Comparison of ENCODE assay signal across 9 mouse cellular contexts in genomic region chr2:8645463-8645862, GRCm38 (mm10).
A peak's percentile ranks its signal among the peaks of the same experiment; 100 is the strongest.
DNase-seq lines count a peak whose midpoint lies in the region; ATAC-seq and TF ChIP-seq lines count a peak whose summit lies in the region.
"Had no signal": no experiment of that assay in that cellular context is flagged by ENCODE, and none has a peak within 500 bp of the region (broad histone marks: within the 10 kb centered on the region; RNA-seq: fewer than 3 reads in every experiment).

No protein-coding gene starts in this region.

- H3K27ac ChIP-seq in embryonic facial prominence, embryonic 11.5 days (replicated peaks; ENCODE audit: low read depth, low read length): no peak overlapping the region
- H3K27ac ChIP-seq in embryonic facial prominence, embryonic 10.5 days (replicated peaks): no peak overlapping the region
- H3K27ac ChIP-seq in left cerebral cortex, adult 2 months: no peak overlapping the region
- H3K27ac ChIP-seq in MEL (ENCODE audit: control insufficient read depth, low read depth, low read length): no peak overlapping the region

- no peak overlapping the region for H3K9ac ChIP-seq in embryonic facial prominence, embryonic 11.5 days (replicated peaks; ENCODE audit: low read length)
- H3K9ac ChIP-seq in MEL (ENCODE audit: control insufficient read depth, low read depth, low read length, poor library complexity, severe bottlenecking): no peak overlapping the region

- H3K4me1 ChIP-seq in embryonic facial prominence, embryonic 11.5 days (ENCODE audit: control insufficient read depth, insufficient read depth, low read length): no peaks in the 10 kb centered on the region
- no peaks in the 10 kb centered on the region for H3K4me1 ChIP-seq in embryonic facial prominence, embryonic 10.5 days
- H3K4me1 ChIP-seq in MEL (ENCODE audit: control insufficient read depth in 1 of 2, insufficient read depth in 2 of 2, low read length in 2 of 2): no peaks in the 10 kb centered on the region

- peak; percentile 57 for TF ChIP-seq RAD21 in MEL (IDR thresholded peaks at IDR 0.05; ENCODE audit: low read depth, low read length)

- TF ChIP-seq POLR2A in MEL (IDR thresholded peaks at IDR 0.05; ENCODE audit: control insufficient read depth in 1 of 2, insufficient read depth in 1 of 2, low read depth in 1 of 2, low read length in 2 of 2, poor library complexity in 1 of 2): no peak

- WGBS in embryonic facial prominence, embryonic 11.5 days: 51% methylated on average over 1 of the region's 1 CpGs
- 68% methylated on average over 1 of the region's 1 CpGs for WGBS in embryonic facial prominence, embryonic 10.5 days

- no peaks in the 10 kb centered on the region for H3K79me2 ChIP-seq in MEL (ENCODE audit: control insufficient read depth, insufficient read depth, low read length, poor library complexity)

- DNase-seq in embryonic facial prominence, embryonic 11.5 days (ENCODE audit: low spot score): peak; percentile 52
- DNase-seq in embryonic facial prominence, embryonic 10.5 days (ENCODE audit: low spot score): no peak
- DNase-seq in left cerebral cortex, adult 2 months (ENCODE audit: extremely low spot score in 1 of 2, low spot score in 2 of 2): no peak
- no peak for DNase-seq in left cerebral cortex, postnatal 36 days (ENCODE audit: low spot score in 2 of 2)
- peak; percentile 30 for DNase-seq in MEL (ENCODE audit: low read depth, low spot score)
- DNase-seq in layer of hippocampus, postnatal 10 days (ENCODE audit: low spot score in 2 of 2): peak; percentile 16 to 41
- no peak for DNase-seq in T-cell, adult 2 months (ENCODE audit: low spot score)
- DNase-seq: lung, adult 18-20 months had no signal

- intact Hi-C loops in left cerebral cortex, adult 2 months (cut with DNase I): no loop called here
- intact Hi-C loops in left cerebral cortex, postnatal 36 days (cut with DNase I): no loop called here

- no peak for ATAC-seq in embryonic facial prominence, embryonic 11.5 days (replicated peaks; ENCODE audit: insufficient number of reproducible peaks, low FRiP score, low TSS enrichment, low read depth)
- ATAC-seq in megakaryocyte-erythroid progenitor cell, adult 5-6 weeks (replicated peaks; ENCODE audit: low FRiP score, low TSS enrichment, poor library complexity, severe bottlenecking): no peak

- no peaks in the 10 kb centered on the region for H3K9me3 ChIP-seq in embryonic facial prominence, embryonic 11.5 days (replicated peaks; ENCODE audit: control insufficient read depth, low read length)
- no peaks in the 10 kb centered on the region for H3K9me3 ChIP-seq in embryonic facial prominence, embryonic 10.5 days
- H3K9me3 ChIP-seq in MEL (replicated peaks; ENCODE audit: insufficient read depth, low read length): no peaks in the 10 kb centered on the region

- H3K4me3 ChIP-seq in embryonic facial prominence, embryonic 11.5 days (ENCODE audit: low read depth, low read length): no peak overlapping the region
- H3K4me3 ChIP-seq in embryonic facial prominence, embryonic 10.5 days: no peak overlapping the region
- H3K4me3 ChIP-seq in left cerebral cortex, adult 2 months: no peak overlapping the region
- no peak overlapping the region for H3K4me3 ChIP-seq in MEL (ENCODE audit: control insufficient read depth in 1 of 2, insufficient read depth in 1 of 2, low read depth in 2 of 2, low read length in 2 of 2)

- no peak for TF ChIP-seq EP300 in MEL (IDR thresholded peaks at IDR 0.05; ENCODE audit: low read depth in 1 of 2, low read length in 2 of 2)

- peak; percentile 68 for TF ChIP-seq CTCF in left cerebral cortex, adult 2 months (IDR thresholded peaks at IDR 0.05)
- peak in 2 of 3 experiments; percentile 27 to 49; a peak in 3 of 6 replicates for TF ChIP-seq CTCF in MEL (IDR thresholded peaks at IDR 0.05 in 2 of 3, conservative IDR thresholded peaks at IDR 0.05 in 1 of 3; ENCODE audit: control insufficient read depth in 1 of 3, insufficient read depth in 1 of 3, low read depth in 2 of 3, low read length in 3 of 3, poor library complexity in 1 of 3, severe bottlenecking in 1 of 3)

- no peak overlapping the region for H3K4me2 ChIP-seq in embryonic facial prominence, embryonic 11.5 days (ENCODE audit: low read depth, low read length)

- no peaks in the 10 kb centered on the region for H3K27me3 ChIP-seq in embryonic facial prominence, embryonic 11.5 days (ENCODE audit: control insufficient read depth, insufficient read depth, low read length)
- no peaks in the 10 kb centered on the region for H3K27me3 ChIP-seq in embryonic facial prominence, embryonic 10.5 days (replicated peaks; ENCODE audit: low read depth, poor library complexity, severe bottlenecking)
- H3K27me3 ChIP-seq in MEL (ENCODE audit: control insufficient read depth in 1 of 2, insufficient read depth in 2 of 2, low read length in 2 of 2): no peaks in the 10 kb centered on the region; a peak in 1 of 4 replicates

- no peaks in the 10 kb centered on the region for H3K36me3 ChIP-seq in embryonic facial prominence, embryonic 11.5 days (replicated peaks; ENCODE audit: control insufficient read depth, insufficient read depth, low read depth, low read length)
- no peaks in the 10 kb centered on the region for H3K36me3 ChIP-seq in embryonic facial prominence, embryonic 10.5 days (replicated peaks)
- H3K36me3 ChIP-seq in MEL (ENCODE audit: control insufficient read depth in 1 of 2, insufficient read depth in 2 of 2, low read length in 2 of 2): no peaks in the 10 kb centered on the region

TF ChIP-seq in MEL, 35 proteins besides CTCF, POLR2A, EP300 and RAD21:
- TF ChIP-seq ETS1 (IDR thresholded peaks at IDR 0.05; ENCODE audit: low read depth, low read length): no peak
- TF ChIP-seq ZKSCAN1 (IDR thresholded peaks at IDR 0.05; ENCODE audit: low read depth, low read length): no peak
- TF ChIP-seq KAT2A (conservative IDR thresholded peaks at IDR 0.05; ENCODE audit: low read depth, low read length): no peak
- no peak for TF ChIP-seq MAX (IDR thresholded peaks at IDR 0.05; ENCODE audit: low read length)
- TF ChIP-seq RCOR1 (IDR thresholded peaks at IDR 0.05; ENCODE audit: low read depth, low read length): no peak
- no peak for TF ChIP-seq BHLHE40 (IDR thresholded peaks at IDR 0.05; ENCODE audit: borderline replicate concordance, low read depth, low read length)
- TF ChIP-seq SMC3 (IDR thresholded peaks at IDR 0.05; ENCODE audit: low read depth, low read length): peak; percentile 47
- TF ChIP-seq MEF2A (IDR thresholded peaks at IDR 0.05; ENCODE audit: extremely low read depth, insufficient replicate concordance, low read depth, low read length, poor library complexity, severe bottlenecking): no peak
- TF ChIP-seq USF1 (IDR thresholded peaks at IDR 0.05; ENCODE audit: low read depth, low read length): no peak
- TF ChIP-seq TCF12 (IDR thresholded peaks at IDR 0.05; ENCODE audit: low read depth, low read length): no peak
- no peak for TF ChIP-seq GABPA (IDR thresholded peaks at IDR 0.05; ENCODE audit: low read depth, low read length)
- peak; percentile 16; the same call in 1 of the 2 replicates for TF ChIP-seq ZC3H11A (IDR thresholded peaks at IDR 0.05; ENCODE audit: low read depth, low read length)
- TF ChIP-seq MAFK (IDR thresholded peaks at IDR 0.05; ENCODE audit: borderline replicate concordance, low read depth, low read length): no peak

Comparison
In these comparisons a context has a peak if more than half of its experiments do, and no peak if none do; other contexts are left out.
1. DNase-seq: peak in embryonic facial prominence, embryonic 11.5 days (single experiment), MEL (single experiment) and layer of hippocampus, postnatal 10 days (2 of 2); none in embryonic facial prominence, embryonic 10.5 days (single experiment), left cerebral cortex, adult 2 months (0 of 2), left cerebral cortex, postnatal 36 days (0 of 2) and T-cell, adult 2 months (single experiment).